Mouse (Mus musculus): ENCODE measurements at regions not wholly inside any gene's neighbourhood (a gene's known extent, or its start where the extent isn't known, plus 50 kb on each side); places are given as distances from the start of the nearest gene placed in this dataset.
"Not testable (repeated sequence)": the region's sequence is repeated elsewhere in the genome, so short reads cannot be mapped to it uniquely, and the experiment has no call there.

GRCm38 (mm10) chr19:9338971-9339370 lies 203.5 kb upstream of the Asrgl1 start:
- DNase-seq (ENCODE audit: low spot score in 2 of 2): not testable (repeated sequence)

- DNase-seq (ENCODE audit: low spot score in 2 of 2): not testable (repeated sequence)
Measured at GRCm38 (mm10) chr19:9337447-9337846, 202.0 kb upstream of the Asrgl1 start.

DNA sequence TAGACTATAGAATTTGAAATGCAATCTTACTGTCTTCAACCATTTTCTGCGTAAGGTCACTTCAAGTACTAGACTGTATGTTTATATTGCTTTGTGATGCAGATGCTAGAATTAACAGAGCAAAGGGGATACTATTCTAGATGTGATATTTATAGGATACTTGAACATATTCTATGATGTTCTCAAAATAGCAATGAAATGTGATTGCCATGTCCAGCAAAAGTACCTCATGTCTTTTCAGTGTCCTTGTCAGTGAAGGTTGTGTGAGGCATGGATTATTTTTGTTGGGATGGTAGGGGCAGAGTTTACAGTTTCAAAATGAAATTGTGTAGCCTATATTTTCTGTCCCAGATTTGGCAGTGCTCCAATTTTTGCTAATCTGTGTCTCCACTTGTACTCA lies 182.5 kb upstream of the Asrgl1 start:
- not testable (repeated sequence) for DNase-seq (ENCODE audit: low spot score in 2 of 2)

DNA sequence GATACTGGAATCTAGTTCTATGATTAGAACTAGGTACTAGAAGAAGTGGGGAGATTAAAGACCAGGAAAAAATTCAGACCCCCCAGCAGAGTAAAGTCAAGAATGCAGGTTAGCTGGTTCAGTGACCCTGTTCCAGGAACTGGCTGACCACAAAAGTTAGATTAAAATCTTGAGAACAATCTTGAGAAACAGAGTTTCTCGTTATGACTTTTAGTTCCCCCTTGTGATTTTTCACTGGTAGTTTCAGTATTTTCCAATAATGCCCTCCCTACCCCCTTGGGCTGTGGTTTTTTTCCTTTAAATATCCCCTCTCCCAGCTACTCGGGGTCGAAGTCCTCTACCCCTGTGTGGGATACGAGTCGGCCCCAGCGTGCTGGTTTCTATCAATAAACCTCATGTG lies 180.7 kb upstream of the Asrgl1 start:
- DNase-seq (ENCODE audit: low spot score in 2 of 2): not testable (repeated sequence)

GRCm38 (mm10) chr19:9283176-9283575 lies 147.7 kb upstream of the Asrgl1 start:
- DNase-seq (ENCODE audit: low spot score in 2 of 2): peak; percentile 7 to 10

GRCm38 (mm10) chr19:9234676-9235075 lies 99.2 kb upstream of the Asrgl1 start:
- DNase-seq (ENCODE audit: low spot score in 2 of 2): not testable (repeated sequence)
